Mouse (Mus musculus) R1 (cell line): Measurements from ENCODE around the gene Pdlim1.

Source experiments
- DNase-seq: peaks from one replicate; pipeline ENCODE4 v3.0.0-alpha.2; 2018; ENCODE audit warnings: low read depth, low spot score

Gene Pdlim1

GRCm38 (mm10) chr19:40284704-40285103, 13.1 kb upstream of the Pdlim1 start:
- DNase-seq = no peak

DNA sequence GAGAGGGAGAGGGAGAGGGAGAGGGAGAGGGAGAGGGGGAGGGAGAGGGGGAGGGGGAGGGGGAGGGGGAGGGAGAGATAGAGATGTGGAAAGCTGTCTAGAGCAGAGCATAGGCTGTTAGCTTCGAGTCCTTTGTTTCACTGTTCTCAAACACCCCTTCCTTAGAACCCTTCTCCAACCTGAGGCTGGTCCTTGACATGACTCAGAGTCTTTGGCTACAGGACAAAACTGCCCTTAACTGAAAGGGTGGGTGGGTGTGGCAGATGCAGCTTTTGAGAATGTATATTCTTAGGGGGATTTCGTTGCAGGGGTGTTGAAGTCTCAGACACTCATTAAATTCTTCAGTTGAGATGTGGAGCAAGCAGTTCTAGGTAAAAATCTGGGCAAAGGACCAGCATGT, 11.8 kb upstream of the Pdlim1 start:
- DNase-seq = no peak

DNA sequence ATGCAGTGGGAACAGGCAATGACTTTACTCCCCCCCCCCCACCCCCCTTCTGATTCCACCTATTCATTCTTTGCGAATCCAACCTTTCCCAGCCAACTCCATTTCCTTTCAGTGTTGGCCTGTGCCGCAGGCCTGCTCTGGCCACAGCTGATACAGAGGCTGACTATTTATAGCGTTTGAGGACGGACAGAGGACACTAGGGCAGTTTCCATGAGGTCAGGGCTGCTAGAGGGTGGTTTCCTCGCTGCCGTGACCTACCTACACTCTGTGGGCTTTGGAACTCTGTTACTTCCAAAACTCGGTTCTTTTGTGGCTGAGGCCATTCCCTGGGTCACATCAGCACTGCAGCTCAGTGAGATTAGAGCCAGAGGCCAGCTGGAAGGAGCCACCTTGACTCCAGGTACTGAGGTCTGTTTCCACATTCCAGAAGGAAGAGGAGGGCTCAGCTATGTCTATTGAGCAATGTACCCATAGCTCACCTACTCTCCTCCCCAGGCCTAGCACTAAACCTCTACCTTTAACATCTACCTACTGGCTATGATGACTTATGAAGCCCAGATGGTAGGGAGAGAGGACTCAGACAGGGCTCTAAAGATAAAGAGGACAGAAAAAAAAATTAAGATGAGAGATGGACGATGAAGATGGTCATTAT, 6.9 kb upstream of the Pdlim1 start:
- no peak for DNase-seq

- no peak for DNase-seq
These were observed 5.9 kb upstream of the Pdlim1 start for GRCm38 (mm10) chr19:40277494-40277893.

DNA sequence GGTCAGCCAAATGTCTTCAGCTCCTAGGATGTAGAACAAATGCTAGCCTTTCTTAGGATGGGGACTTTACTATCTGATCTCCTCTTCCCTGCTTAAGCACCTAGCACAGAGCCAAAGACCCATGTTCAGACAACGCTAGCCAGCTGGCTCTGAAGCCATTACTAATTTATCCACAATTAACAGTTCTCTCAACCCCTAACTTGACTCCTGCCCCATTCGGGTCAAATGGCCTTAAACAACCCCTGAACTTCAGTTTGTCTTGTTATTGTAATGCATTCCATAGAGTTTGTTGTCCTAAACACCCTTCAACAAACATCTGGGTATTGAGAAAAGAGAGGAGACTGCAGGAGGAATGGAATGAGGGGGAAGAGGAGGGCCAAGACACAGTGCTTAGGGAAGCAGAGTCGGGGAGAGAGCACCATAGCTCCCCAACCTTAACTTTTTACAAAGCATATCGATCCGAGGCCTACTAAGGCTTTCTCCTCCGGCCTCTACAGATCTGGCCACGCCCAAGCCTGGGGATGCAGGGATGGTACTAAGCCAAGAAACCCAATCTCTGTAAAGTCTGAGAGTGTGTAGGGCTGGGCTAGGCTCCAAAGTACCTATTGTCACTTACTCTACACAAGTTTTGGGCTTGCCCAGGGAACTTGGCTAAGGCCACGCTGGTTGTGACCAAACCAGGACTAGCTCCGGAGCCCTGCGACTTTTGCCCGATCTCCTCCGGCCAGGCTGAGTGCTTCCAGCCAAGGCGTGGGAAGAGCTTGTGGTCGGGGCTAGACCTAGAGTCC, 4.0 kb upstream of the Pdlim1 start:
- peak; percentile 65 for DNase-seq

DNA sequence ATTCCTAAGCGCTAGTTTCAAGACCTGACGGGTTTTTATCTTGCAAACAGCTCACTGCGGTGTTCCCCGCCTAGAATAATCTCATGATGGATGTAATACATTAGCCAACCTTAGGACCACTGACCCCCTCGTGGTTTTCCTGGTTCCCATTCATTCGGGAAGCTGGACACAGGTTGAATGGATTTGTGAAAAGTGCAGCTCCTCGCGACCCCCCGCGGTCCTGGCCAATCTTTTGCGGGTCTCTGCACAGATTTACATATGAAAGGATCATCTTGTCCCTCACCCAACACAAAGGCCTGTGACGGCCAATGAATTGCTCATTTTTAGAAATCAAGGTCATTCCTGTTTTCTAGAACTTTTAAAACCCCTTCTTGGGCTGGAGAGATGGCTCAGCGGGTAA, 1.0 kb upstream of the Pdlim1 start:
- peak; percentile 96 for DNase-seq

- DNase-seq = peak; percentile 79
These were observed 1.0 kb downstream of the Pdlim1 start for GRCm38 (mm10) chr19:40270351-40271307.

GRCm38 (mm10) chr19:40269526-40269925, 2.1 kb downstream of the Pdlim1 start:
- no peak for DNase-seq

- no peak for DNase-seq
These were observed 3.1 kb downstream of the Pdlim1 start for GRCm38 (mm10) chr19:40268493-40268892.

GRCm38 (mm10) chr19:40267380-40267779, 4.3 kb downstream of the Pdlim1 start:
- no peak for DNase-seq

- DNase-seq = no peak
These were observed 12.2 kb downstream of the Pdlim1 start for GRCm38 (mm10) chr19:40259485-40259884.

DNA sequence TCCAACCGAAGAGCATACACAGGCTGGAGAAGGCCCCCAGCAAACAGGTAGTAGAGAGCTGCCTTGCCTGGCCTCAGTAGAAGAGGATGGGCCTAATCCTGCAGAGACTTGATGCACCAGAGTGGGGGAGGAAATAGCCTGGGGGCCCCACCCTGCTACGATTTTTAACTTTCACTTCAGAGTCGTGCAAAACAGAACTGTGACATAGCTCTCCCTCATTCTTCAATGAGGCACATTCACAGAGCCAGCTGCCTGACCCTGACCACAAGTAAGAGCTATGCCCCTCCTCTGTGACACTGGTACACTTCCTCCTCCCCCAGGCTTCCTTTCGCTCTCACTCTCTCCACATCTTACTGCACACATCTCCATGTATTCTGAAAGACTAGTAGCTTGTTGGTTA, 14.2 kb downstream of the Pdlim1 start:
- no peak for DNase-seq

DNA sequence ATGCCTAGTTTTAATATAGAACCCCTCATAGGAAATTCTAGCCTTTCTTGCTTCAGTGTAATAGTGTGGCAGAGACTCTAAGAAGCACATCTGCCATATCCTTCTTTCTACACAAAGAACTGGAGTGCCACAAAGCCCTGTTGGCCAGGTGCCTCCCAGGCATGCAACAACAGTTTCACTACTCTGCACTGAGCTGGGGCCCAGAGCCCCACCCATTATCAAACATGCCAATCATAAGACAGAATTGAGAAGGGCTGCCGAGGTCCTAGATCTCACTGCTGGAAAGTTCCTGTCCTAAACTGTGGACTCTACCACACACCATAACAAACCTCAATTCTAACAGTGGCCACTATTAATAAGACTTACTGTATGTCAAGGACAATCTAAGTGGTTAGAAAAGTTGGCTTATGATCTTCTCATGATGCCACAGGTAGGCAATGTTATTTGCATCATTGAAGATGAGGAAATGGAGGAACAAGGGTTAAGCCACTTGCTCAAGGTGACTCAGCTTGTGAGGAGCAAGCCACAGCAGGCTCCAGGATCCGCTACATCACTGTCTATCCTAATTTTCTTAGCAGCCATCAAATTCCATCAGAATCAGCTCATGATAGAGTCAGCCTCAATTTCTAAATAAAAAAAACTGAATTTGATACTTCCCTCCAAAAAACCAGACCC, 15.1 kb downstream of the Pdlim1 start:
- no peak for DNase-seq

DNA sequence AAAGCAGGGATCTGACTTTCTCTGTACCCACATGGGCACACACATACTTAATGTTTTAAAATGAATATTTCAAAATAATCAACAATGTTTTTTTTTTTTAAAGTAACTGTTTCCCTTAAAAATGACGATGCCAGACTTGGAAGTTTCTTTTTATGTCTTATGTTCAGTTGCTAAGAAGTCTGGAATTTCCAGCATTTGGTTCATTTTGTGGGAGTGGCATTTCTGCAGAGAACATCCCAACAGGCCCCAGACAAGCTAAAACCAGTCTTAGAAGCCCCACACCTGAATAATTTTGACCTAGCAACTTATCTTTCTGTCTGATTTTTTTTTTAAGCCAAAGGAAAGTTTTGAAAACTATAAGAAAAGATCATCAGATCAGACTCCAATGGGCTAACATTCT, 16.1 kb downstream of the Pdlim1 start:
- DNase-seq = no peak

GRCm38 (mm10) chr19:40254741-40255140, 16.9 kb downstream of the Pdlim1 start:
- no peak for DNase-seq

GRCm38 (mm10) chr19:40253768-40254167, 17.9 kb downstream of the Pdlim1 start:
- DNase-seq = peak; percentile 57

GRCm38 (mm10) chr19:40251115-40251514, 20.5 kb downstream of the Pdlim1 start:
- no peak for DNase-seq

GRCm38 (mm10) chr19:40249352-40249751, 22.3 kb downstream of the Pdlim1 start:
- DNase-seq = no peak

DNA sequence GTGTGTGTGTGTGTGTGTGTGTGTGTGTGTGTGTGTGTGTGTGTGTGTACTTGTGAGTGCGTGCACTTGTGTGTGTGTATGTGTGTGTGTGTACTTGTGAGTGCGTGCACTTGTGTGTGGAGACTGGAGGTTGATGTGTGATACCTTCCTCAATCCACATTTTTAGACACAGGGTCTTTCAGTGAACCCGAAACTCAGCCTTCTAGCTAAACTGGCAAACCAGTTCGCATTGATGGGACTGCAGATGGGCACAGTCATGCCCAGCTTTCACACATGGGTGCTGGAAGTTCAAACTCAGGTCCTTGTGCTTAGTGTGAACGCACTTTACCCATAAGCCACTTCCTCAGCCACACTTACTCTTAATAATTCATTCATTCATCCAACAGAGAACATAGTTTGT, 23.2 kb downstream of the Pdlim1 start:
- DNase-seq = no peak

- DNase-seq = no peak
These were observed 24.4 kb downstream of the Pdlim1 start for GRCm38 (mm10) chr19:40247268-40247666.

GRCm38 (mm10) chr19:40246646-40247267, 24.9 kb downstream of the Pdlim1 start:
- no peak for DNase-seq
